Mouse (Mus musculus): ENCODE results near the gene Gm5485.

Gene Gm5485

GRCm38 (mm10) chr16:48412246-48412645, at the start of gene Gm5485:
Gene Gm5485, minus strand, starts transcription at chr16:48412416.
- no peak for DNase-seq (ENCODE audit: low spot score)

GRCm38 (mm10) chr16:48453264-48453663, 41.0 kb upstream of the Gm5485 start:
- no peak for DNase-seq (ENCODE audit: low spot score)

GRCm38 (mm10) chr16:48446161-48446925, 34.1 kb upstream of the Gm5485 start:
- no peak for DNase-seq (ENCODE audit: low spot score)

GRCm38 (mm10) chr16:48444589-48444988, 32.4 kb upstream of the Gm5485 start:
- no peak for DNase-seq (ENCODE audit: low spot score)

- no peak for DNase-seq (ENCODE audit: low spot score)
Observed at GRCm38 (mm10) chr16:48437476-48437875, 25.3 kb upstream of the Gm5485 start.

GRCm38 (mm10) chr16:48435454-48435853, 23.2 kb upstream of the Gm5485 start:
- DNase-seq (ENCODE audit: low spot score) = no peak

- no peak for DNase-seq (ENCODE audit: low spot score)
Observed at GRCm38 (mm10) chr16:48431027-48431426, 18.8 kb upstream of the Gm5485 start, which contains the start of gene Morc1. Gene Morc1, plus strand, starts transcription at chr16:48431237.

- DNase-seq (ENCODE audit: low spot score) = no peak
Observed at GRCm38 (mm10) chr16:48429427-48429826, 17.2 kb upstream of the Gm5485 start.

GRCm38 (mm10) chr16:48424069-48424468, 11.9 kb upstream of the Gm5485 start:
- no peak for DNase-seq (ENCODE audit: low spot score)

GRCm38 (mm10) chr16:48422501-48422900, 10.3 kb upstream of the Gm5485 start:
- no peak for DNase-seq (ENCODE audit: low spot score)

GRCm38 (mm10) chr16:48419035-48419434, 6.8 kb upstream of the Gm5485 start:
- no peak for DNase-seq (ENCODE audit: low spot score)

- DNase-seq (ENCODE audit: low spot score) = no peak
Observed at GRCm38 (mm10) chr16:48418557-48418956, 6.3 kb upstream of the Gm5485 start.

- DNase-seq (ENCODE audit: low spot score) = no peak
Observed at GRCm38 (mm10) chr16:48410125-48410524, 2.1 kb downstream of the Gm5485 start.

- DNase-seq (ENCODE audit: low spot score) = no peak
Observed at GRCm38 (mm10) chr16:48409580-48409979, 2.6 kb downstream of the Gm5485 start.

- DNase-seq (ENCODE audit: low spot score) = no peak
Observed at GRCm38 (mm10) chr16:48405674-48406403, 6.4 kb downstream of the Gm5485 start.

GRCm38 (mm10) chr16:48404009-48404408, 8.2 kb downstream of the Gm5485 start:
- DNase-seq (ENCODE audit: low spot score) = no peak

GRCm38 (mm10) chr16:48403423-48403822, 8.8 kb downstream of the Gm5485 start:
- no peak for DNase-seq (ENCODE audit: low spot score)

GRCm38 (mm10) chr16:48402963-48403362, 9.3 kb downstream of the Gm5485 start:
- no peak for DNase-seq (ENCODE audit: low spot score)

- DNase-seq (ENCODE audit: low spot score) = no peak
Observed at GRCm38 (mm10) chr16:48395278-48395677, 16.9 kb downstream of the Gm5485 start.

GRCm38 (mm10) chr16:48386982-48387381, 25.2 kb downstream of the Gm5485 start:
- no peak for DNase-seq (ENCODE audit: low spot score)

GRCm38 (mm10) chr16:48383582-48384257, 28.5 kb downstream of the Gm5485 start:
- DNase-seq (ENCODE audit: low spot score) = no peak

- no peak for DNase-seq (ENCODE audit: low spot score)
Observed at GRCm38 (mm10) chr16:48373711-48374485, 38.3 kb downstream of the Gm5485 start.

All from left cerebral cortex, adult 11 months (tissue).